Mouse (Mus musculus) adrenal gland, adult 8-10 months (tissue): ENCODE results near the gene Piezo1. TPM values are rescaled to one million over a fixed set of nuclear protein-coding genes. Genes with fewer than 3 reads are reported as not detected.
A peak's percentile ranks its signal among the peaks of the same experiment; 100 is the strongest.
"Not testable (repeated sequence)": the region's sequence is repeated elsewhere in the genome, so short reads cannot be mapped to it uniquely, and the experiment has no call there.

Source experiments
- DNase-seq: peaks from one replicate; pipeline ENCODE4 v3.0.0; 2022
- total RNA-seq, 4 experiments: library from RNA; stranded (reverse); gene quantifications; 2 replicates each; pipeline ENCODE4 v1.2.4; 2022

Gene Piezo1
- total RNA-seq, result 10 to 100 TPM; 13.8 to 25.2 (median 18.5) TPM

- peak; percentile 82 for DNase-seq
These were observed at the start of gene Piezo1 for GRCm38 (mm10) chr8:122551265-122552051. Piezo1 (minus strand) TSS chr8:122551329.

GRCm38 (mm10) chr8:122600666-122601065 lies 49.5 kb upstream of the Piezo1 start:
- no peak for DNase-seq

GRCm38 (mm10) chr8:122596031-122596430 lies 44.9 kb upstream of the Piezo1 start:
- no peak for DNase-seq

- DNase-seq, result no peak
These were observed 42.8 kb upstream of the Piezo1 start for GRCm38 (mm10) chr8:122593783-122594507.

GRCm38 (mm10) chr8:122593240-122593639 lies 42.1 kb upstream of the Piezo1 start:
- no peak for DNase-seq

- no peak for DNase-seq
These were observed 35.6 kb upstream of the Piezo1 start for GRCm38 (mm10) chr8:122586749-122587148.

GRCm38 (mm10) chr8:122586171-122586570 lies 35.0 kb upstream of the Piezo1 start:
- DNase-seq, result no peak

GRCm38 (mm10) chr8:122585411-122585891 lies 34.3 kb upstream of the Piezo1 start:
- no peak for DNase-seq

- no peak for DNase-seq
These were observed 33.9 kb upstream of the Piezo1 start for GRCm38 (mm10) chr8:122584981-122585380.

GRCm38 (mm10) chr8:122580926-122581325 lies 29.8 kb upstream of the Piezo1 start:
- DNase-seq, result no peak

GRCm38 (mm10) chr8:122579196-122579595 lies 28.1 kb upstream of the Piezo1 start:
- no peak for DNase-seq

GRCm38 (mm10) chr8:122577116-122577515 lies 26.0 kb upstream of the Piezo1 start:
- no peak for DNase-seq

GRCm38 (mm10) chr8:122576648-122577022 lies 25.5 kb upstream of the Piezo1 start, which contains the start of gene Aprt:
Aprt (minus strand) TSS chr8:122576909.
- DNase-seq, result peak; percentile 95

GRCm38 (mm10) chr8:122575735-122576647 lies 24.9 kb upstream of the Piezo1 start:
- no peak for DNase-seq

- DNase-seq, result no peak
These were observed 24.2 kb upstream of the Piezo1 start for GRCm38 (mm10) chr8:122575286-122575685.

GRCm38 (mm10) chr8:122574667-122575251 lies 23.6 kb upstream of the Piezo1 start:
- DNase-seq, result no peak

GRCm38 (mm10) chr8:122574264-122574663 lies 23.1 kb upstream of the Piezo1 start:
- DNase-seq, result no peak

- no peak for DNase-seq
These were observed 22.4 kb upstream of the Piezo1 start for GRCm38 (mm10) chr8:122573577-122573976.

- not testable (repeated sequence) for DNase-seq
These were observed 22.0 kb upstream of the Piezo1 start for GRCm38 (mm10) chr8:122573176-122573575.

- DNase-seq, result no peak
These were observed 21.6 kb upstream of the Piezo1 start for GRCm38 (mm10) chr8:122572751-122573150.

- DNase-seq, result no peak
These were observed 20.7 kb upstream of the Piezo1 start for GRCm38 (mm10) chr8:122571750-122572267.

- no peak for DNase-seq
These were observed 20.0 kb upstream of the Piezo1 start for GRCm38 (mm10) chr8:122571153-122571552.
